Mouse (Mus musculus) left cerebral cortex, adult 11 months (tissue): ENCODE measurements at regions not wholly inside any gene's neighbourhood (a gene's known extent, or its start where the extent isn't known, plus 50 kb on each side); places are given as distances from the start of the nearest gene placed in this dataset.

Experiments used
- DNase-seq: peaks from one replicate; pipeline ENCODE4 v3.0.0; 2022; ENCODE audit warnings: low spot score

- DNase-seq: no peak
Measured at GRCm38 (mm10) chr16:95842766-95843165, 140.9 kb downstream of the Ets2 start.

- DNase-seq: no peak
Measured at GRCm38 (mm10) chr16:95839512-95840253, 137.8 kb downstream of the Ets2 start.

GRCm38 (mm10) chr16:95838886-95839430, 137.1 kb downstream of the Ets2 start:
- DNase-seq: no peak

- no peak for DNase-seq
Measured at GRCm38 (mm10) chr16:95838478-95838846, 136.6 kb downstream of the Ets2 start.

GRCm38 (mm10) chr16:95837723-95838477, 136.0 kb downstream of the Ets2 start:
- no peak for DNase-seq

- no peak for DNase-seq
Measured at GRCm38 (mm10) chr16:95835941-95836340, 134.1 kb downstream of the Ets2 start.

- no peak for DNase-seq
Measured at GRCm38 (mm10) chr16:95834556-95835288, 132.8 kb downstream of the Ets2 start.

GRCm38 (mm10) chr16:95833455-95833854, 131.6 kb downstream of the Ets2 start:
- DNase-seq: no peak

- DNase-seq: no peak
Measured at GRCm38 (mm10) chr16:95832346-95832739, 130.5 kb downstream of the Ets2 start.

GRCm38 (mm10) chr16:95831566-95832345, 129.9 kb downstream of the Ets2 start:
- DNase-seq: peak; percentile 59

GRCm38 (mm10) chr16:95827402-95827737, 125.5 kb downstream of the Ets2 start:
- DNase-seq: no peak

- no peak for DNase-seq
Measured at GRCm38 (mm10) chr16:95826681-95827401, 125.0 kb downstream of the Ets2 start.

- DNase-seq: no peak
Measured at GRCm38 (mm10) chr16:95825723-95826122, 123.8 kb downstream of the Ets2 start.

GRCm38 (mm10) chr16:95824720-95825534, 123.1 kb downstream of the Ets2 start:
- DNase-seq: no peak

GRCm38 (mm10) chr16:95823803-95824202, 121.9 kb downstream of the Ets2 start:
- DNase-seq: no peak

GRCm38 (mm10) chr16:95821080-95821479, 119.2 kb downstream of the Ets2 start:
- DNase-seq: no peak

- no peak for DNase-seq
Measured at GRCm38 (mm10) chr16:95820606-95821005, 118.7 kb downstream of the Ets2 start.

- DNase-seq: no peak
Measured at GRCm38 (mm10) chr16:95820013-95820412, 118.1 kb downstream of the Ets2 start.

GRCm38 (mm10) chr16:95815966-95816365, 114.1 kb downstream of the Ets2 start:
- no peak for DNase-seq

GRCm38 (mm10) chr16:95815206-95815731, 113.4 kb downstream of the Ets2 start:
- DNase-seq: no peak
